Mouse (Mus musculus) Patski (cell line): Measurements from ENCODE around the gene Svs1. TPM values are rescaled to one million over a fixed set of nuclear protein-coding genes. Genes with fewer than 3 reads are reported as not detected.

ENCODE experiments used
- ATAC-seq: fragments of 100-300 bp; one replicate; pipeline ENCODE4 v1.8.0; 2021
- CTCF ChIA-PET: fragments of 350-600 bp; sonication (Branson Sonifier 250); formaldehyde crosslinking; loops from one replicate; lab custom pipeline; 2022; ENCODE audit warnings: inconsistent platforms; lab: Charles Lee
- POLR2A ChIA-PET: fragments of 350-600 bp; sonication (Branson Sonifier 250); formaldehyde crosslinking; loops from one replicate; lab custom pipeline; 2022; ENCODE audit warnings: antibody characterized with exemption, inconsistent platforms; lab: Charles Lee
- DNase-seq: peaks from one replicate; pipeline ENCODE4 v3.0.0-alpha.2; 2011; ENCODE audit warnings: low read depth, low spot score
- H3K27me3 ChIP-seq: fragments of 371-371 bp; one replicate; pipeline ENCODE4 v1.5.1; 2021
- CTCF ChIP-seq: fragments of 100-300 bp; IDR thresholded peaks from one replicate; pipeline ENCODE4 v1.5.1; 2021
- in situ Hi-C: fragments of 300-500 bp; cut with MboI; formaldehyde crosslinking; loops from 3 replicates; pipeline ENCODE4 v1.11.1; 2018; ENCODE audit warnings: low pct_unique_long_range_greater_than_20kb, mixed read lengths
- polyA plus RNA-seq: library from polyadenylated mRNA; unstranded; gene quantifications from one replicate; pipeline ENCODE4 v1.2.3, GENCODE M21; 2021

Svs1 gene
- polyA plus RNA-seq, 1 experiment from 2014 or later: not detected

DNA sequence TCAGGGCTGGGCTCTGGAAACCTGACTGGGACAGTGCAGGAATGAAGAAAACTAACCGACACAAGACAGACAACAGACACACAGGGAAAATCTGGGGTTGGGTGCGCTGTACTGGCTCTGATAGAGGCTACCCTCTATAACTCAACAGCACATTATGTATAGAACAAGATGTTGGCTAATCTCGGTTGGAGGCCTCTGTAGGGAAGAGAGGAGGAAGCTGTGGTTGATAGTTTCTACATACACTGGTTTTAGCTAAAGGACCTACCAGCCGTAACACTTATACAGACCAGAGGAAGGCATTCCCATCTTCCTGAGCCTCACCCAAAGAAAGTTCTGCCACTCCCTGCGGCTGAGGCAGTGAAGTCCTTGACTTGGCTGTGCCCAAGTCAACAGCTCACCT lies 39.8 kb downstream of the Svs1 start:
- POLR2A ChIA-PET: no interaction called here
- no peaks in the 10 kb centered on the region for H3K27me3 ChIP-seq
- in situ Hi-C loops: no loop called here
- CTCF ChIA-PET: no interaction called here
- no peak for ATAC-seq
- DNase-seq: no peak
- no peak for TF ChIP-seq CTCF

DNA sequence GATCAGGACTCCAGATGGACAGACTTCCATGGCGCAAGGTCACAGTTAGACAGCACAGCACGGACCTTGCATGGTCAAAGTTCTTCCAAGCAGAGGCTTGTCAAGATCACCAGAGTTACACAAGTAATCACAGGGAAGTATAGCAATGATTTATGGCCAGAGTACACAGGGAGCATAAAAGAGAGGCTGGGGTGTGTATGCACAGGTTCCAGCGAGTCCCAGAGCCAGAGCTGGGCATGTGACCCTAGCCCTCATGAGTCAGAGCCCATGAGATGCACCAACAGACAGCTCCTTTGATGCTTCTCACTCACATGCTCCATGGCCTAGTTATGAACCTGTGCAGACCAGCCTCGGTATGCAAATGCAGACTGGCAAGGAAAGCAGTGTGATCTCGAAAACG lies 41.4 kb downstream of the Svs1 start:
- no peak for TF ChIP-seq CTCF
- no peaks in the 10 kb centered on the region for H3K27me3 ChIP-seq
- ChIA-PET CTCF (interaction anchor here (1.2 to 1.4 kb wide), 2 partner anchors 12 to 20 kb away, joined by 3 to 4 read pairs; no protein-coding TSS in a partner anchor), POLR2A (no interaction called here)
- in situ Hi-C loops: no loop called here
- ATAC-seq: no peak
- DNase-seq: no peak

DNA sequence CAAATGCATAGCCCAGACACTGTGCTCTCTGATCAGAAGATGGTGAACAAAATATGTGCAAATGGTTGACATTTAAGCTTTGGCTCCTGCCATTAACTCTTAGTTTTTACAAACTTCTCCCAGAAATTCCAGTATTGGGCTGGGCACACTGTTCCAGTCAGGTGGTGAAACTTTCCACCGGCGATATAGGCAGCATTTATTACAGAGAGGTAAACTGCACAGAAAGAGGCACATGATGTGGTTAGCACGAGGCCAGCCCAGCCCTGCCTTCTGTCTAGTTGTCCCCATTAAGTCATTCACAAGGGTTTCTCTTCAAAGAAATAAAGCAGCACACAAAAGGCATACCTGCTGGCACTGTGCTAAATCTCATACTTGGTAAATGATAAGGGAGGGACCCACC lies 42.0 kb downstream of the Svs1 start:
- ATAC-seq: no peak
- CTCF ChIA-PET: interaction anchor here (1.2 to 1.4 kb wide), 3 partner anchors 9 to 21 kb away, joined by 3 to 4 read pairs (median 3); no protein-coding TSS in a partner anchor
- in situ Hi-C loops: no loop called here
- DNase-seq: no peak
- no peaks in the 10 kb centered on the region for H3K27me3 ChIP-seq
- POLR2A ChIA-PET: no interaction called here
- TF ChIP-seq CTCF: no peak

DNA sequence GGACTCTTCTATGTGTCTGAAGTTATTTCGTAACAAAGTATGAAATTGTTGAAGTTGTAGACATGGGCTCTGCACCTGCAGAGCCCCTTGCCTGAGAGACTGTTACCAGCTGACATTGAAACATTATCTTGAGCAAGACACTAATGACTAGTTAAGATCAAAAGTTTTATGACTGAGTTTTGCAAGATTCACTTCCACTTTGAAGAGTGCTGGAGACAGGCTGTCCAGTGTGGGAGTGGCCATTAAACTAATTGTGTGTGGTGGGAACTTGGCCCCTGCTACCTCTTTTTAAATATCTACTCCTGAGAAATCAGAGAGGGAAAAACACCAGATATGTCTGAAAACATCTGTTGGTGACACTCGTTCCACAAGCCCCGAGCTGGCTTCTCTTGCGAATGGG lies 44.6 kb downstream of the Svs1 start:
- no peak for DNase-seq
- CTCF ChIA-PET: interaction anchor here (1.6 kb wide), 1 partner anchor 24 kb away, joined by 5 read pairs; no protein-coding TSS in a partner anchor
- no peak for ATAC-seq

DNA sequence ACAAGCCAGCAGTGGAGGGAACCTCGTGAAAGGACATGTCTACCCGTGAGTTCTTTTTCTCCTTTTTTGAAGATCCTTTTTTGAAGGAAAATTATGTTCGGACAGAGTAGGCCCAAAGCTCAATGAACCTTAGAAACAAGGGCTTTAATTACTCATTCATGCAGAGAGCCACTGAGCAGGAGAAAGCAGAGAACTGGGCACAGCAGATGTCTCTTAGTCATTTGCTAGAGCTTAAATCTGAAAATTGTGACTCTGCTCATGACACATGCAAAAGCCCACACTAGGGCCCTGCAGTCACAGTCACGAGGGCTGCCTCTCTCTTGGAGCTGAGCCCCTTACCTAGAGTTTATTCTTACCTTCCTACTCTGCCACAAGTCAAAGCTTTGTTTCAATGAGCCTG lies 46.1 kb downstream of the Svs1 start:
- TF ChIP-seq CTCF: no peak
- no peak for ATAC-seq

More for the DNA sequence above, 44.6 kb downstream of the Svs1 start:
- POLR2A ChIA-PET: no interaction called here
- no peaks in the 10 kb centered on the region for H3K27me3 ChIP-seq
- in situ Hi-C loops: no loop called here
- no peak for TF ChIP-seq CTCF

DNA sequence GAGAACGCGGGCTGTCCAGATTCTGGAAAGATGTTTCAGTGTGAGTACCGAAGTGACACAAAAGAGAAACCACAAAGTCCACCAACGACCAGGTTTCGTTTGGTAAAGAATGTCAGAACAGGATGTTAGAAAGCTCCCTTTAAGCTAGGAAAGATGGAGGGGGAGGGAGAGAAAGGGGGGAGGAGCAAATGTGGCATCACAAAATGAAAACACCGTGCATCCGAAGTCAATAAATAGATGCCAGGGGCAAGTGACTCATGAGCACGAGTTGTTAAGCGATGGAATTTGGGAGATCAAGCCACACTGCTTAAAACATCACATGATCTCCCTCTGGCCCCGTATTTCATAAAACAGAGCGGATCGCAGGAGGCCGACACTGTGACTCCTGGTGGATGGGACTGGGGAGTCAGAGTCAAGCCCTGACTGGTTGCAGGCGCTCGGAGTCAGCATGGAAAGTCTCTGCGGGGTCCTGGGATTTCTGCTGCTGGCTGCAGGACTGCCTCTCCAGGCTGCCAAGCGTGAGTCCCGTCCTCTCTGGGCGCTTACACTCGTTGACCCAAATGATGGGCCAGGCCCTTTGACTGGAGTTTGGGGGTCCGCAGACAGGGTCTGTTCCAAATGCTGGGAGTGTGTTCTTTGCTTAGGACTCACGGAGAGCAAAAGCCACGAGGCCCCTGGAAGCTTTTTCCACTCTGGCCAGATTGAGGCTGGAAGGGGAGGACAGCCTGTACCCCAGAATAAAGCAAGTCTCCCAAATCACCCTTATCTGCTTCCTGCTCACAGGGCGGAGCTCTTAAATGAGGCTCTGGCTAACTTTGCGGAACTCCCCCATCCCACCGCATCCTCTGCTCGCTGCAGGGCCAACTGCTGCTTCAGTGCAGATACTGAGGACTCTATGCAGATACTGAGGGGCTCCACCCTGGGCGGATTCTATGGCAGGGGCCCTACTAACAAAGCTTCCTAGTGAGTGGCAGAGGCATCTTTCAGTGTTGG lies 49.9 kb downstream of the Svs1 start, which contains the start of gene Gpnmb:
Gpnmb (plus strand) TSS at position 272 of the 993 bp plus-strand sequence.
- peak; percentile 60 for DNase-seq
- H3K27me3 ChIP-seq: no peaks in the 10 kb centered on the region
- CTCF ChIA-PET: interaction anchor here (1.2 to 1.3 kb wide), 3 partner anchors 11 to 21 kb away, joined by 3 to 4 read pairs (median 3); no protein-coding TSS in a partner anchor
- no peak for TF ChIP-seq CTCF
- no peak for ATAC-seq
- POLR2A ChIA-PET: no interaction called here
- in situ Hi-C loops: no loop called here

More for the DNA sequence above, 46.1 kb downstream of the Svs1 start:
- POLR2A ChIA-PET: interaction anchor here (0.6 kb wide), 1 partner anchor 137 kb away, joined by 3 read pairs; no protein-coding TSS in a partner anchor
- H3K27me3 ChIP-seq: no peaks in the 10 kb centered on the region
- no peak for DNase-seq
- in situ Hi-C loops: no loop called here
- CTCF ChIA-PET: interaction anchor here (1.0 kb wide), 1 partner anchor 16 kb away, joined by 3 read pairs; no protein-coding TSS in a partner anchor

DNA sequence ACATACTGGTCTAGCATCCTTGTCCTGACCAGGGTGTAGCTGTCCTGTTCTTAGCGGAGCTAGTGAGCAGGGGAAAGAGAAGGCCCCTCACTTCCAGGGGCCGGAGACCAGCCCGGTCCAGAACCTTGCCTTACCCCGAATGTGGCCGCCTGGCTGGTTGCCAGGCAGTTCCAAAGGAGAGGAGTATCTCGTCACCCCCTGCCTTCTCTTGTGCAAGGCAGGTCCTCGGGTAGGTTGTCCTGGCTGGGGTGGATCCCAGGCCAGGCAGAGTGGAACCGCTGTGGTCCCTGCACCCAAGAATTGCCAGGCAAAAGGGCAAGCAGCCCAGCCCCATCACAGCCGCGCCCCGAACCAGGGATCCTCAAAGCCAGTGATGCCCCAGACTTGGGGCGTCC lies 50.6 kb downstream of the Svs1 start:
- DNase-seq (no peak), ATAC-seq (no peak)
- no peak for TF ChIP-seq CTCF
- no peaks in the 10 kb centered on the region for H3K27me3 ChIP-seq
- in situ Hi-C loops: no loop called here
- POLR2A ChIA-PET: no interaction called here
- CTCF ChIA-PET: no interaction called here

DNA sequence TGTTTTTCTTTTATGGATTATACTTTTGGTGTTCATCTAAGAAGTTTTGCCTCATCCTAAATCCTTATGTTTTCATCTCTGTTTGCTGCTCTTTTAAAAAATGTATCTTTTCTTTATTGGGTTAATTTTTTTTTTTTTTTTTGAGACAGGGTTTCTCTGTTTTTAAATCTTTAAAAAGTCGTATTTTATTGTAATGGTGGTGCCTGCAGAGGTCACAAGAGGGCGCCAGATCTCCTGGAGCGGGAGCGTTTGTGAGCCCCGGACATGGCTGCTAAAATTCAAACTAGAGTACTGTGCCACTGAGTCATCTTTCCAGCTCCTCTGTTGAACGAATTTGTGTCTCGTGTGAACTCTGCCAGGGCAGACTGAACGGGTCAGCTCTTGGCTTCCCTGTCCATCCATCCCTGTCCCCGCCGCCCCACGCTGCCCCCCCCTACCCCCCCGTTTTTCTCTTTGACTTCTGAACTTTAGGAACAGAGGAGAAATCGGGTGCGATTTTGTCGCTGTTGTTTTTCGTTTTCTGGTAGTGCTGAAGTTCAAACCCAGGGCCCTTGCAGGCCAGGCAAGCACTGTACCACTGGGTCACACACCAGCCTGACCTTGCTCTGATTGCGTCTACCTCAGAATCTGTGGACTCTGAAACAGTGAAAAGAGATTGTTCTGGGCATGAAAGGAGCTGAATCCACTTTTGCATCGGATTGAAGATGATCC lies 53.0 kb downstream of the Svs1 start:
- DNase-seq: no peak

More for the DNA sequence above, 53.0 kb downstream of the Svs1 start:
- H3K27me3 ChIP-seq: no peaks in the 10 kb centered on the region
- ChIA-PET POLR2A (no interaction called here), CTCF (interaction anchor here (1.0 to 2.7 kb wide), 3 partner anchors 10 to 18 kb away, joined by 3 to 12 read pairs (median 4); no protein-coding TSS in a partner anchor)
- in situ Hi-C loops: no loop called here
- no peak for ATAC-seq
- TF ChIP-seq CTCF: peak; percentile 71

Other genes starting within 250 kb of the Svs1 start
- 0.04 TPM for gene Gimap1, start 247.8 kb upstream of the Svs1 start, polyA plus RNA-seq
- gene Gimap5, start 240.7 kb upstream of the Svs1 start, polyA plus RNA-seq: not detected
- gene Gimap3, start 216.0 kb upstream of the Svs1 start, polyA plus RNA-seq: not detected
- gene Tmem176a, start 145.9 kb upstream of the Svs1 start, polyA plus RNA-seq: 1,783 TPM
- gene Tmem176b, start 145.4 kb upstream of the Svs1 start, polyA plus RNA-seq: 2,760 TPM
- 22.4 TPM for gene Aoc1, start 114.0 kb upstream of the Svs1 start, polyA plus RNA-seq
- gene 1600015I10Rik, start 57.0 kb upstream of the Svs1 start, polyA plus RNA-seq: not detected
- gene Doxl2, start 11.9 kb upstream of the Svs1 start, polyA plus RNA-seq: not detected
- 114 TPM for gene Gpnmb, start 49.7 kb downstream of the Svs1 start, polyA plus RNA-seq
- gene Malsu1, start 86.9 kb downstream of the Svs1 start, polyA plus RNA-seq: 48.0 TPM
- 2.4 TPM for gene Igf2bp3, start 228.1 kb downstream of the Svs1 start, polyA plus RNA-seq